Mouse (Mus musculus) MEL (cell line): ENCODE measurements around the gene Nrip1.

Source experiments
- CTCF ChIP-seq, 3 experiments: IDR thresholded peaks in 2 of 3; conservative IDR thresholded peaks in 1 of 3; 2 replicates each; pipeline ENCODE4 v1.5.1; 2011 to 2012; ENCODE audit warnings: low read length in 3 of 3, low read depth in 2 of 3, mild to moderate bottlenecking in 2 of 3, improper control_type of control experiment in 1 of 3, inconsistent platforms in 1 of 3, mixed read lengths in 1 of 3, moderate library complexity in 1 of 3; ENCODE audit not compliant: control insufficient read depth in 1 of 3, insufficient read depth in 1 of 3, poor library complexity in 1 of 3, severe bottlenecking in 1 of 3
- HCFC1 ChIP-seq: IDR thresholded peaks from 2 replicates; pipeline ENCODE4 v1.6.1; 2012; ENCODE audit warnings: low read depth, mild to moderate bottlenecking, inconsistent platforms, low read length, improper control_type of control experiment, moderate library complexity
- NRF1 ChIP-seq: IDR thresholded peaks from 2 replicates; pipeline ENCODE4 v1.6.1; 2014; ENCODE audit warnings: low read depth, mild to moderate bottlenecking, inconsistent platforms, low read length, improper control_type of control experiment, moderate library complexity; ENCODE audit not compliant: poor library complexity, insufficient read depth, severe bottlenecking
- SMC3 ChIP-seq: IDR thresholded peaks from 2 replicates; pipeline ENCODE4 v1.6.1; 2011; ENCODE audit warnings: low read depth, low read length, improper control_type of control experiment
- TBP ChIP-seq: IDR thresholded peaks from 2 replicates; pipeline ENCODE4 v1.8.0; 2011; ENCODE audit warnings: low read depth, low read length, improper control_type of control experiment

GRCm38 (mm10) chr16:76369236-76369635 is 4.4 kb downstream of the Nrip1 start:
- TF ChIP-seq TBP (no peak), CTCF (IDR thresholded peaks at IDR 0.05 in 2 of 3, conservative IDR thresholded peaks at IDR 0.05 in 1 of 3; ENCODE audit: control insufficient read depth in 1 of 3, insufficient read depth in 1 of 3, low read depth in 2 of 3, low read length in 3 of 3, poor library complexity in 1 of 3, severe bottlenecking in 1 of 3) (no peak), NRF1 (no peak), SMC3 (no peak), HCFC1 (no peak)
